Mouse (Mus musculus) heart, adult 2 months (tissue): ENCODE data around the gene Ccdc154.

Experiments used
- CTCF ChIP-seq: fragments of 200-600 bp; IDR thresholded peaks from 2 replicates; pipeline ENCODE4 v1.8.1; 2022; ENCODE audit warnings: antibody characterized with exemption, mild to moderate bottlenecking, moderate library complexity
- EP300 ChIP-seq: fragments of 200-500 bp; IDR thresholded peaks from 2 replicates; pipeline ENCODE4 v1.6.1; 2011; ENCODE audit warnings: low read depth, low read length, control low read depth; ENCODE audit not compliant: insufficient read depth
- POLR2A ChIP-seq: fragments of 200-500 bp; IDR thresholded peaks from 2 replicates; pipeline ENCODE4 v1.6.1; 2011; ENCODE audit warnings: mild to moderate bottlenecking, low read depth, low read length, control low read depth; ENCODE audit not compliant: insufficient read depth

GRCm38 (mm10) chr17:25130060-25130459 is 32.2 kb upstream of the Ccdc154 start:
- TF ChIP-seq CTCF (peak; percentile 32), EP300 (no peak), POLR2A (no peak)
